Mouse (Mus musculus) heart, embryonic 16.5 days (tissue): ENCODE measurements at regions not wholly inside any gene's neighbourhood (a gene's known extent, or its start where the extent isn't known, plus 50 kb on each side); places are given as distances from the start of the nearest gene placed in this dataset.
"Not testable (repeated sequence)": the region's sequence is repeated elsewhere in the genome, so short reads cannot be mapped to it uniquely, and the experiment has no call there.

Experiments
- ATAC-seq: fragments of 200-750 bp; cut with Nextera tagmentation; replicated peaks from 2 replicates; pipeline ENCODE4 v1.8.0; 2017; ENCODE audit warnings: moderate number of reproducible peaks; ENCODE audit not compliant: insufficient read depth, low FRiP score; ENCODE audit errors: extremely low read depth
- H3K27ac ChIP-seq: fragments of 300-500 bp; sonication (generic); 2 replicates; pipeline ENCODE4 v1.5.1; 2014; ENCODE audit warnings: mild to moderate bottlenecking, low read length, control low read depth, moderate library complexity
- H3K27me3 ChIP-seq: fragments of 300-500 bp; sonication (generic); 2 replicates; pipeline ENCODE4 v1.6.1; 2014; ENCODE audit warnings: low read length, mixed read lengths; ENCODE audit not compliant: control insufficient read depth, insufficient read depth
- H3K36me3 ChIP-seq: fragments of 300-500 bp; sonication (generic); 2 replicates; pipeline ENCODE4 v1.6.1; 2014; ENCODE audit not compliant: control insufficient read depth, insufficient read depth
- H3K4me1 ChIP-seq: fragments of 300-500 bp; sonication (generic); 2 replicates; pipeline ENCODE4 v1.6.1; 2014; ENCODE audit warnings: low read length, mixed read lengths; ENCODE audit not compliant: control insufficient read depth, insufficient read depth
- H3K4me2 ChIP-seq: fragments of 300-500 bp; sonication (generic); 2 replicates; pipeline ENCODE4 v1.6.1; 2014; ENCODE audit warnings: low read depth, mild to moderate bottlenecking, control low read depth, low read length
- H3K4me3 ChIP-seq: fragments of 300-500 bp; sonication (generic); 2 replicates; pipeline ENCODE4 v1.5.1; 2014; ENCODE audit warnings: mild to moderate bottlenecking, control low read depth, low read length
- H3K9ac ChIP-seq: fragments of 300-500 bp; sonication (generic); 2 replicates; pipeline ENCODE4 v1.6.1; 2014; ENCODE audit warnings: low read length, control low read depth
- H3K9me3 ChIP-seq: fragments of 300-500 bp; sonication (generic); replicated peaks from 2 replicates; pipeline ENCODE4 v1.6.1; 2016; ENCODE audit warnings: low read length; ENCODE audit not compliant: control insufficient read depth
- WGBS: fragments of 180-500 bp; shearing (Covaris S2); extraction: QIAGEN DNeasy Blood & Tissue Kit; methylation state at CpG from one replicate; pipeline ENCODE4 v1.1.7; 2014; 5-methylcytosine and 5-hydroxymethylcytosine counted together

GRCm38 (mm10) chr9:33168159-33168558 is 532.1 kb downstream of the Ets1 start:
- Histone ChIP-seq H3K36me3 (no peaks in the 10 kb centered on the region), H3K4me3 (no peak overlapping the region), H3K4me1 (no peaks in the 10 kb centered on the region), H3K4me2 (no peak overlapping the region), H3K27me3 (no peaks in the 10 kb centered on the region), H3K9ac (no peak overlapping the region), H3K9me3 (no peaks in the 10 kb centered on the region), H3K27ac (no peak overlapping the region)
- 52% methylated on average over 6 of the region's 6 CpGs for WGBS
- ATAC-seq = no peak

- not testable (repeated sequence) for H3K36me3 ChIP-seq, H3K9ac ChIP-seq, H3K4me1 ChIP-seq, H3K27me3 ChIP-seq, H3K9me3 ChIP-seq, H3K27ac ChIP-seq, H3K4me2 ChIP-seq, ATAC-seq, H3K4me3 ChIP-seq
- 85% methylated on average over 1 of the region's 1 CpGs for WGBS
Observed at GRCm38 (mm10) chr9:33169093-33169492, 533.1 kb downstream of the Ets1 start.

GRCm38 (mm10) chr9:33180066-33180465 is 544.0 kb downstream of the Ets1 start:
- Histone ChIP-seq H3K27ac (no peak overlapping the region), H3K27me3 (no peaks in the 10 kb centered on the region), H3K9ac (no peak overlapping the region), H3K4me2 (no peak overlapping the region), H3K36me3 (no peaks in the 10 kb centered on the region), H3K9me3 (no peaks in the 10 kb centered on the region), H3K4me1 (no peaks in the 10 kb centered on the region), H3K4me3 (no peak overlapping the region)
- no peak for ATAC-seq

GRCm38 (mm10) chr9:33187187-33187586 is 551.2 kb downstream of the Ets1 start:
- ATAC-seq = no peak
- no peak overlapping the region for H3K4me2 ChIP-seq
- no peaks in the 10 kb centered on the region for H3K36me3 ChIP-seq
- no peaks in the 10 kb centered on the region for H3K27me3 ChIP-seq
- H3K9ac ChIP-seq = no peak overlapping the region
- H3K9me3 ChIP-seq = no peaks in the 10 kb centered on the region
- WGBS = 78% methylated on average over 3 of the region's 3 CpGs
- no peak overlapping the region for H3K27ac ChIP-seq
- no peaks in the 10 kb centered on the region for H3K4me1 ChIP-seq
- H3K4me3 ChIP-seq = no peak overlapping the region

- Histone ChIP-seq H3K9me3 (no peaks in the 10 kb centered on the region), H3K27ac (no peak overlapping the region), H3K36me3 (no peaks in the 10 kb centered on the region), H3K4me3 (no peak overlapping the region), H3K27me3 (no peaks in the 10 kb centered on the region), H3K4me2 (no peak overlapping the region), H3K9ac (no peak overlapping the region), H3K4me1 (no peaks in the 10 kb centered on the region)
- WGBS = 82% methylated on average over 2 of the region's 2 CpGs
- no peak for ATAC-seq
Observed at GRCm38 (mm10) chr9:33209083-33209482, 573.1 kb downstream of the Ets1 start.

- Histone ChIP-seq H3K27ac (no peak overlapping the region), H3K4me2 (no peak overlapping the region), H3K36me3 (no peaks in the 10 kb centered on the region), H3K9me3 (no peaks in the 10 kb centered on the region), H3K27me3 (no peaks in the 10 kb centered on the region), H3K4me1 (no peaks in the 10 kb centered on the region), H3K9ac (no peak overlapping the region), H3K4me3 (no peak overlapping the region)
- ATAC-seq = no peak
- WGBS = 66% methylated on average over 1 of the region's 1 CpGs
Observed at GRCm38 (mm10) chr9:33214523-33214922, 578.5 kb downstream of the Ets1 start.

GRCm38 (mm10) chr9:33220981-33221380 is 585.0 kb downstream of the Ets1 start:
- no peaks in the 10 kb centered on the region for H3K4me1 ChIP-seq
- H3K36me3 ChIP-seq = no peaks in the 10 kb centered on the region
- no peak overlapping the region for H3K4me2 ChIP-seq
- no peak for ATAC-seq
- no peak overlapping the region for H3K9ac ChIP-seq
- no peak overlapping the region for H3K27ac ChIP-seq
- H3K4me3 ChIP-seq = no peak overlapping the region
- H3K27me3 ChIP-seq = no peaks in the 10 kb centered on the region
- WGBS = 74% methylated on average over 4 of the region's 4 CpGs
- H3K9me3 ChIP-seq = no peaks in the 10 kb centered on the region

- H3K4me2 ChIP-seq = no peak overlapping the region
- ATAC-seq = no peak
- H3K9me3 ChIP-seq = no peaks in the 10 kb centered on the region
- no peaks in the 10 kb centered on the region for H3K36me3 ChIP-seq
- H3K27ac ChIP-seq = no peak overlapping the region
- WGBS = 72% methylated on average over 11 of the region's 11 CpGs
- no peaks in the 10 kb centered on the region for H3K27me3 ChIP-seq
- H3K4me1 ChIP-seq = no peaks in the 10 kb centered on the region
- no peak overlapping the region for H3K4me3 ChIP-seq
- H3K9ac ChIP-seq = no peak overlapping the region
Observed at GRCm38 (mm10) chr9:33222066-33222805, 586.2 kb downstream of the Ets1 start.

GRCm38 (mm10) chr9:33233699-33234131 is 597.7 kb downstream of the Ets1 start:
- no peak for ATAC-seq
- Histone ChIP-seq H3K36me3 (no peaks in the 10 kb centered on the region), H3K9me3 (no peaks in the 10 kb centered on the region), H3K27me3 (no peaks in the 10 kb centered on the region), H3K9ac (no peak overlapping the region), H3K4me1 (no peaks in the 10 kb centered on the region), H3K4me2 (no peak overlapping the region), H3K27ac (no peak overlapping the region), H3K4me3 (no peak overlapping the region)
- WGBS = 37% methylated on average over 9 of the region's 9 CpGs
